Mouse (Mus musculus): ENCODE data around the gene Gm49711.

Gm49711 gene

DNA sequence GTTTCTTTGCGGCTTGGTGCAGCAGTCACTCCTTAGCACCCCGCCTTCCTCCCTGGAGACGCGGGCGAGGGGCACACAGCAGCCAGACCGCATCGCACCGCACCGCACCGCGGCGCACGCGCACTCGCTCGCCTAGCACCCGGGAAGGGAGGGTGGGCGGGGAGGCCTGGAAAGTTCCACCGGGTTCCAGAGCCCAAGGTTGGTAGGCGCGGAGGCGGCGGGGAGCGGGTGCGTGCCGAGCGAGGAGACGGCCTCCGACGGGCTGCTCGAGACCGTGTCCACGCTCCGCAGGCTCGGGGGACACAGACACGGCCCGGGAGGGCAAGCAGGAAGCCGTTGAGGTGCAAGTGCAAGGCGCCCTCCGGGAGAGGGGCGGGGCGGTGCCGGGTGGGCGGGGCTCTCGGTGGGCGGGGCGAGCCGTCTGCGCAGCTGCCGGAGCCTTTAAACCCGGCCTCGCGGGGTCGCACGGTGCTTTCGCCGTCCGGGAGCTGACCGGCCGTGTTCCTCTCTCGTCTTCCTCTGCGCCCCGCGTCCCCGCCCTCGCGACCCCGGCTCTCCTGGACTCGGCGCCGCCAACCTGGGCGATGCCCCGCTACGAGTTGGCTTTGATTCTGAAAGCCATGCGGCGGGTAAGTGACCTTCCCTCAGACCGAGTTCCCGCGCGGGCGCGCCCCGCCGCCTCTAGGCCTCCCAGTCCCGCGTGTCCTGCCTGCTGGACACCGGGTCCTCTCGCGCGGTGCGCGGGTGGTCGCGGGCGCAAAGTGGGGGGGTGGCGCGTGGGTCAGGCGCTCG is at the start of gene Gm49711, which contains the start of the genes Mrps6 and Slc5a3:
Gene Gm49711, plus strand, starts transcription at position 465 of the 792 bp plus-strand sequence.
Gene Mrps6, plus strand, starts transcription at position 419 of the 792 bp plus-strand sequence.
Gene Slc5a3, plus strand, starts transcription at position 471 of the 792 bp plus-strand sequence.
- DNase-seq, result peak; percentile 99

DNA sequence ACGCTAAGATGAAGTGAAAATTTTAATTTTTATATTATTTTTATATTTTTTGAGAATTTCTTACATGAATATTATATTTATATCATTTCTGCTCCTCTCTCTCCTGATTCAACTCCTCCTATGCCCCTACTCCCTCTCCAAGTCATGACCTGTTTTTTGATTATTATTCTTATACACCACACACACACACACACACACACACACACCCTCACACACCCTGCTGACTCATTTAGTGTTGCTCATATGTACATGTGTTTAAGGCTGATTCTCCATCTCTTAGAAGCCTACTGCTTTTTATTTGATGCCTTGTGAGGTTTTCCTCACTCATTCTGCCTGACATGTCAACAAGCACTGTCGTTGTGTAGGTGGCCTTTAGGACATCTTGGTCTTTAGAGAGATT is 48.5 kb upstream of the Gm49711 start:
- DNase-seq, result no peak

DNA sequence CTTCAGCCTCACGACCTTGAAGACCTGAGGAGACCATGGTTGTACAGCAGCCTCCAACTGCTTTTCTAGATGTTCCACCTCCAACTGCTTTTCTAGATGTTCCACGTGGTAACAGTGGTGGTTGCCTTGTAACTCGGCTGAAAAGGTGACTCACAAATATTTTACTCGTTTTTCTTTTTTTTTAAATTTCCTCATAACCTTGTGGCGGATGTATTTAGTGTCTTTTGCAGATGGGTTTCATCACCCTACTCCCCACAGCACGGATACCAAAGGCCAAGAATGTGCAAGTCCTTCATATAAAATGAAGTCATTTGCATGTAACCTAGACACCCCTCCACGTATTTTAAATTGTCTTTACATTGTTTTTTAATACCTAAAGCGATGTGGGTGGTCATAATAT is 41.3 kb upstream of the Gm49711 start:
- no peak for DNase-seq

DNA sequence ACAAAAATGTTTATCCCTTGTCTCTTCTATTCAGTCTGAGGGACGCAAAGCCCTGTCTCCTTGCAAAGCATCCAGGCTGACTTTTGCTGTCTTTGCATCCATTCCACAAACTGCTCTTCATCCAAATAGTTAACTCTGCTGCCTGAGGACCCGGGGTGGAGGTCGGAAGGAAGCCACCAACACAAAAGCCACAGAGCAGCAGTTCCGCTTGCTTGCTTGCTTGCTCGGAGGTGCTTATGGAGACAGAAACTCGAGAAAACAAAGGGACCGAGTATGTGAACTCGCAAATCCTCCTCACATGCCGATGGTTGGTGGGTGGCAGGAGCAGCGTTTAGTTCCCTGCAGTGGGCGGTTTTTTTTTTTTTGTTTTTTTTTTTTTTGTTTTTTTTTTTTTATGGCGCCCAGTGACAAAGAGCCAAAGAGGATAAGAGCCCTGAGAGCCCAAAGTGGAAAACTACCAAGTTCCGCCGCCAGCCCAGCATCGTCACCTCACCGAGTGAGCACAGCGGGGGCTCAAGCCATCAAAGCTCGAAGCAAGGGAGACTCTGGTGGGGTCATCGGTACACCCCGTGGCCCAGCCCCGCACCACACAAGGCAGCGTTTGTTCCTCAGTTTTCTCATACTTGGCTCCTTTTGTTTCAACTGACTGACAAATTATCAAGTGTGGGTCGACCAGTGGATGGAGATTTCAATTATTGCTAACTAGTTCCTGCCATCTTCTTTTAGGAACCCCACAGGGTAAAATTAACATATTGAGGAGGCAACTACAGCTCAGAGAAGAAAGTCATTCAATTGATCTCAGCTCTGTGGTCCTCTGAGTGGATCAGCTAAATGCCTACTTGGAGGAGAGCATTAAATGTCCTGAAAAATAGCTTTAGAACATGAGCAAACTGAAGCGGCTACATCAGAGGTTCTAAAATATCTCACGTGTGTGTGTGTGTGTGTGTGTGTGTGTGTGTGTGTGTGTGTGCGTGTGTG is 38.7 kb upstream of the Gm49711 start:
- peak; percentile 90 for DNase-seq

DNA sequence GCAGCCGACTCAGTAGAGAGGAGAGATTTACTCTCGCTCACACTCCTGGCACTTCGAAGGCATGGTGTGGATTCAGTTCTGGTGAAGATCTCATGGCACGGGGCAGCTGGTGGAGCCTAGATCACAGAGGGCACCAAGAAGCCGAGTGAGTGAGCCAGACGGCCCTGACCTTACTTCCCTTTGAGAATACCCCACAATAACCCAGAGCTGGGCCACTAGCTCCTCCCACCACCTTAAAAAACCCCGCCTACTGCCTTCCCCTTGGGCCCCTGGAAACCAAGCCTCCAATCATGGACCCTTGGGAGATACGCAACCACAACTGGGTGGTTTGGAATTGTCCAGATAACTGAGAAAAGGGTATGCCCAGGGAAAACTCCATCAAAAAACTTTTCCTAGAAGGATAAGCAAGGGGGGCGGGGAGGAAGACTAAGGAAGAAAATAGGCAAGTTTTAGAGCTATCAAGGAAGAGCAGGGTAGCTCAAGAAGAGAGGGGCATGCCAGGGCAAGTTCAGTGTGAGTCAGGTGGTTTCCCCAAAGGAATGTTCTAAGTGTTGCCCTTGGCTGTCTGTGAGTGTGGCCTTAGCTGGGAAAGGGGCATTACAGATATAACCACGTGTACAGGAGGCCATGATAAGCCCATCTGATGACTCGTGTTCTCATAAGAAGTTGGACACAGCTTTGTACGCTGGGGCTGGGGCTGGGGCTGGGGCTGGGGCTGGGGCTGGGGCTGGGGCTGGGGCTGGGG is 36.3 kb upstream of the Gm49711 start:
- DNase-seq, result peak; percentile 87

DNA sequence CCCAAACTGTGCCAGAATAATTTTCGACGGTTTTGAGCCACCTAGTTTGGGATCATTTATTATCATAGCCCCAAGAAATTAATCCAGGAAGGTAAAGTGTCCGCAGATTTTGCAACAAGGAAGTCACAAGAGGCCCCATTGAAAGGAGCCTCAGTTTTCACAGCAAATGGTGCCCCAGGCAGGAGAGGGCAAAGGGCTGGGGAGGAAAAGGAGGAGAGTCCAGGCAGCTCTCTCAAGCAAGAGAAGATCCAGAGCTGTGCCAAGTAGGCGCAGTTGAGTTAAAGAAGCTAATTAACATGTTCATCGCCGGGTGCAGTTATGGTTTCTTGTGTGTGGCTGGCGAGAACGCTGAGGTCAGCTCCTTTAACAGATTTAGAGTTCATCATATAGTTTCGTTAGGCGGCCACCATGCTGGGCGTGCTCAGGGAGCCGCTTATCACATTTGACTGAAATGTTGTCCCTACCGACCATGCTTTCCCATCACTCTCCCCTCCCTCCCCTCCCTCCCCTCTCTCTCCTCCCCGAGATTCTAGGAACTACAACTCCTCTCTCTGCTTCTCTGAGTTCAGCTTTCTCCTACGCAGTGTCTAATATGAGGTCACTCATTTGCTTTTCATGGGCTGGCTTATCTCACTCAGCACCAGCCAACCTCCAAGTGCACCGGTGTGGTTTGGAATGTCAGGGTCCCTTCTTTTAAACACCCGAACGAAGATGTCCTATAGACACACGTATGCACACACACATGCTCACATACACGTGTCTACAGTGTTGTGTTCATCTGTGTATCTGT is 35.4 kb upstream of the Gm49711 start:
- DNase-seq, result peak; percentile 44

DNA sequence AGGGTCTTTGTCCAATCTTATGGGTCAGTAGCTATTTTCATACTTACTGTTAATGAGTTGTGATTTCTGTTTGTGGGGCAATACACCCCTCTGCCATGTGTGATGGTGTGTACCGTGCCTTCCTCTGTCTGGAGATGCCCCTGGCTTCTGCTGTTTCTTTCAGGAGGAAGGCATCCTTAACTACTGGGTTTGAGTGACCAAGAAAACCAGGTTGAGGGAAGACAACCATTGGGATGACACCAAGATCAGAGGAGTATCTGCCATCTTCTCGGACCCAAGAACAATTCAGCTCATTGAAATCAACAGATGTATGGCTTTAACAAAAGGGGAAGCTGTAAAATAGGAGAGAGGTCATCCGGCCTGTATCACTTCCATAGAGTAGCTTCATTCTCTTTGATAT is 24.8 kb upstream of the Gm49711 start:
- DNase-seq, result peak; percentile 65

DNA sequence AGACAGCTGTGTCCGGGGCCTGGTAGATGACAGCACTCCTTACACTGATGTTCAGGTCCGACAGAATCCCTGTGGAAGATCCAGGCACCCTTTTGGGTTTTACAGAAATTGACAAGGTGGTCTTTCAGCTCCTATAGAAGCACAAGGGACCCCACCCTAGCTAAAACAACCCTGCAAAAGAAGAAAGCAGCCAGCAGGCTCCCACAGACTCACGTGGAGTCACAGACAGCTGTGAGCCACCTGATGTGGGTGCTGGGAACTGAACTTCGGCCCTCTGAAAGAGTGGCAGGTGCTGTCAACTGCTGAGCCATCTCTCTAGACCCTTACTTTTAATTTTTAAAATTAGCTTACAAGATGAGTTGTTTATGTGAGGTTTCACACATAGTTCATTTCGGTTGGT is 23.4 kb upstream of the Gm49711 start:
- peak; percentile 66 for DNase-seq

DNA sequence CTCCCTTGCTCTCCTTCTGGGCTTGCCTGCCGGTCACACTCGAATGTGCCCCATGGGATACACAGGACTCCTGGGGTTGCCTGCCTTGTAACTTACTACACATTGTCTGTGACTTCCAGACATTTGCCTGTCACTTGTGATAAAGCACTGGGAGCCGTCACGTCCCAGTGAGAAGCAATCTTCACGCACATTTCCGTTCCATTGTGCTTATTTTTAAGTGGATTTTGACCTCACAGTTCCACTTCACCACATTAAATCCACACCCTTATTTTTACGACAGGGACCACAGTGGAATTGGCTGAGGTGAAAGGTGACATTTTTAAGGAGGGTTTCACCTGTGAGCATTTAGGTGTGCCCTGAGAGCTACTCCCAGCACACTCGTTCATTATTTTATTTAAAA is 21.4 kb upstream of the Gm49711 start:
- peak; percentile 63 for DNase-seq

DNA sequence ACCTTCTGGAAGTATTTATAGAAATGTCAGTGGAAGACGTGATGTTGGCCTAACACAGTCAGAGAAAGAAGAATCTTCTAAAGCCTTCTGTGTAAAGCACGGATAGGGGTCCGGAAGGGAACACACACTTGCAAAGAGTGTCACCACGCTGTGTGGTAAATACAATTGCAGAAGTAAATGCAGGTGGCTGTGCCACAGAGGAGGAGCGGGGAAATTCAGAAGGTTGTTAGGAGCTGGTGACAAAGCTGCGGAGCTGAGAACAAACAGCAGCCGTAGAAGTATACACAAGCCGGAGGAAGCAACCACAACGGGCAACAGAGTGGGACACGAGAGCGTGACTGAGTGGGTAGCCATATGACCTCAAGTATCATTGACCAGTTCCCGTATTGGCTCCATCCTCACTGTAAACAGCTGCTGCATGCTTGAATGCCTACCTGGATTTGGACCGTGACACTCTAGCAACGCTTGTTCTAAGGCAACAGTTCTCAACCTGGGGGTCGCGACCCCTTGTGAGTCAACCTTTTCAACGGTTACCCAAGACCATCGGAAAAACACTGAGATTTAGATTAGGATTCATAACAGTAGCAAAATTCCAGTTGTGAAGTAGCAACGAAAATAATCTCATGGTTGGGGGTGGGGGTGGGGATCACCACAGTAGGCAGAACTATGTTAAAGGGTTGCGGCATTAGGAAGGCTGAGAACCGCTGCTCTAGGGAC is 20.1 kb upstream of the Gm49711 start:
- DNase-seq, result peak; percentile 44

DNA sequence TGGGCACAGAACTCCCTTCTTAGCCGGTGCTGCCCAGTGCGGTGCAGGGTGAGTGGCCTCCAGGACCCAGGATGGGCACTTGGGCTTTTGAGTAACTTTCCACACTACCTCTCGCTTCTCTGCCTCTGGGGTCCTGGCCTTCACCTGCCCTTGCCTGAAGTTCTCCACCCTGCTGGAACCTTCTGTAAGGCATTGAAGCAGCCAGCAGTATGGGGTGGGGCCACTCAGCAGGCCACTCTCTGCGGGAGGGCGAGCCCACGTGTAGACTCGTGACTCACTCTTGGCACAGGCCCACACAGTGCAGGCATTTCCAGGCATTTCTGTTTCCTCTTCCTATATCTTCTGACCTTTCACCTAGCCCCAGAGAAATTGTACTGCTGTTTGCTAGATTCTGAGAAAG is 18.7 kb upstream of the Gm49711 start:
- peak; percentile 83 for DNase-seq

DNA sequence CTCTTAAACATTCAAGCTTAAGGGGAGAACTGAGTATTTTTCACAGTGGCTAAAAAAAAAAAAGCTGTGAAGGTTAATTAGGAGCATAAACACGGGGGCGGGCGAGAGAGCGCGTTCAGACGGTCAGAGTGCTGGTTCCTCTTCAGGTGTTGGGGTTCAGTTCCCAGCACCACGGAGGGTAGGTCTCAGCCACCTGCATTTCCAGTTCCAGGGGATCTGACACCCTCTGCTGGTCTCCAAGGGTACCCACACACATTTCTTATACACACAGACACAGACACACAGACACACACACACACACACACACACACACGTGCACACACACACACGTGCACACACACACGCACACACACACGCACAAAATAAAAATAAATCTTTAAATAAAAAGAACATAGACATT is 18.1 kb upstream of the Gm49711 start:
- DNase-seq, result peak; percentile 42

DNA sequence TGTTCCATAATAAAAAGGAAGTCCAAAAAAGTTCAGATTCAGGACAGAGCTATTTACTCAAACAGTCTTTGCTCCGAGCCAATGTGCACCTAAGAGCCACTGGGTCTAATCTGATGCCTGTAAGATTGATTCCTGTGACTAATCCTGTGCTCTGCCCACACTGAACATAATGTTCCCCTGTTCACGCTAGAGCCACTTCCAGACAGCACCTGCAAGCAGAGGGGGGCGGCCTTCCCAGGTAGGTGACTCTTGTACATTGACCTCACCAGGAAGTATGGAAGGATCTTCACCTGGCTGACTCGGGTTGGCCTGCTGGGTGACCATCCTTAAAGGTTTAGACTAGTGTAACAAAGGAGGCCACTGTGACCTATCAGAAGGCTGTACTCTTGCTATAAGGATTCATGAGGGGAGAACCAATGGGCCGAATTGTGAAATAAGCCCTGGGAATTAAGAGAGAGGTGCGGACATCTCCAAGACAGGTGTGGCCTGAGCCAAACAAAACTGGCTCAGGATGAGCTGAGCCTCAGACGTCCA is 6.3 kb upstream of the Gm49711 start:
- no peak for DNase-seq

DNA sequence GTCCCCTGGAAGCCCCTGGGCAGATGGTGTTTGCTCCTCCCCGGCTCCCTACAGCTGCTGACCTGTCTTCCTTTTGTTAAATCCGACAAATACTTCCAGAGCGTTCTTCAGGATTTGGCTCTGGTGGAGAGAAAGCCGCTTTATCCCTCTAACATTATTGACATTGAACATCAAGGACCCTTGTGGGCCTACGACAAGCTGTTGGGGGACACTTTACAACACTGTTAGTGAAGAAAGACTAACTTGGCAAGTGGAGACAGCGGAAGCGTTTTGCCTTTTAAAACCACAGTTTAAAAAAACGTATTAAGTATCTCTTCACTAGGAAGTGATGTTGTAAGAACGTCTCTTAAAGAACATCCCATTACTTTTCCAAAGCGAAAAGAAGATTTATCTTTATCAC is 5.5 kb upstream of the Gm49711 start:
- DNase-seq, result no peak

DNA sequence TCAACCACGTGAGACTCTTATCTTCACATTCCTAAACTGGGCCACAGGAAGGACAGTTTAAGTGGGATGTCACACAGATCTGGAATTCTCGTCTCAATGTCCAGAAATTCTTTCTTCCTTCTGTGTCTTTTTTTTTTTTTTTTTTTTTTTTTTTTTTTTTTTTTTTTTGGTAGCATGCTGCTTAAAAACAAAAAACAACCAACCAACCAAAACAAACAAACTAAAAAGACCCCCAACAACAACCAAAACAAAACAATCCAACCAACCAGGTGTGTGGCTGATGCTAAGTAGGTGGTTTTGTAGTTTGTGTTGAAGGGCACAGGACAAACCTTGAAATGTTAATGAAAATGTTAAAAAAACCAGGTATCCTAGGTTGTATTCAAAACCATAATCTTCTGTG is 1.4 kb upstream of the Gm49711 start:
- DNase-seq, result no peak

DNA sequence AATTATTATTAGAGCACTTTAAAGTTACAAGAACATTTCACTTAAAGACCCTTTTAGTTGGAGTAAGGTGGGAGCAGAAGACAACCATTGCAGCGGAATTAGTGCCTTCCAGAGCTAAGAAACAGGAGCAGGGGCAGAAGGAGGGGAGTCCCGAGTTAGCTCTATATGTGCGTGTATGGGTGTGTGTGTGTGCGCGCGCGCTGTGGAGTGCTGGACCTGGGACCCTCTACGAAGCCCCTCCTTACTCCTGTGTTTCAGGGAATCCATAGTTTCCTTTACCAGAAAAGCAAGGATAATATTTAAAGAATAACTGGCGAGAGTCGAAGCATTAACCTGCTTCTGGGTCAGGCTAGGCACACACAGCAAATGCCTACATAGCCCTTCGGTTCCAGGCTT is 662 bp upstream of the Gm49711 start:
- DNase-seq, result no peak

DNA sequence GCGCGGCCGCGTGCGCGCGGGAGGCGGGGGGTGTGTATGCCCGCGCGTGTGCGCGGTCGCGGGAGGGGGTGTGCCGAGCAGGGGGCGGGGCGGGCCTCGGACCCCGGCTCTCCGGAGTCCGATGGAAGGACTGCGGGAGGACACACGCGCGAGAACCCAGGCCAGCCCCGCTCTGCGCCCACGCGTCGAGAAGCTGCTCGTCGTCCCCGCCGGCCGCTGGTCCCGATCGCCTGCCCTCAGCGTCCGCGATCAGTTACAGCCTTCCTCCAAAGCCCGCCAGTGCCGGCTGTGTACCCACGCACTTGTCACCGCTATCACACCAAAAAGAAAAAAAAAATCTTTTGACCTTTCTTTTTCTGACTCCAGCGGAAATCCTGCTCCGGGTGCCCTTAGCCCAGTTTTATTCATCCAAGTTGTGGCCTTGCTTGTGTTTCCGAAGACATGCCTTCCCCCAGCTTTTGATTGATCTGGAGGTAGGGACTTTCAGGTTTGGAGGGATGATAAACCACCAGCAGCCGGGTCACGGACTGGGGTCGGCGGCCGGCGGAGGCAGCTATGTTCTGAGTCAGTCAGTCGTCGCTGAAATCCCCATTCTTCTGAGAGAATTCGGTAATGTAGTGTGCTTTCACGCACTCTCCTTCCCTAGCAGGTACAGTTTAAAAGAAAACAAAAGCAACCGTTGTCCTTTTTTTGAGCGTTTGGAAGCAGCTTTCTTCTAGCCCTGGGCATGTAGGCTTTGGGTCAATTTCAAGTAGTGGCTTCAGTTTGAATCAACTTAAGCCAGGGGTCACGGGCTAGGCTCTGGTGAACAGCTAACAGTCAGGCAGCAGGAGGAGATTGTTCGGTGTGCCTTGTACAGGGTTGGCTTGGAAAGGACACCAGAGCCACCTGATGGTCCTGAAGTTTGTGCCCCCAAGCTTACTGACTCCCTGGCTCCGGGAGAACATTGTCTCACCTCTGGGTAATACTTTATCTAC is 816 bp downstream of the Gm49711 start:
- DNase-seq, result no peak

DNA sequence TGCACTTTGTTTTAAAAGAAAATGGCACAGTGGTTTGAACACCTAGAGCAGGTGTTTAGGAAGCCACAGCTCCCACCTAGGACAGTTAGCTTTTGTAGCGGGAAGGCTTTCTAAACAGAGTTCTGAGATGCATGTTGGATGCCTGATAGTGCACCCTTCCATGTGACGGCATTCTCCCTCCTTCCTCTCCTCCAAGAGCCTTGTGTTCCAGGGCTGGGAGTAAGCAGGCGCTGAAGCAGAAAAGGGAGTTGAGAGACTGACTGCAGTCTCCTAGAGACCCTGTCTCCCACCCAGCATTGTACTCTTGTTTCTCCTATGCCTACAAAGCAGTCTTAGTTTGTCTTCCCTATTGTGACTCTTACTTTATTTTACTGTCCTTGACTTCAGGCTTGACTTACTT is 2.1 kb downstream of the Gm49711 start:
- no peak for DNase-seq

DNA sequence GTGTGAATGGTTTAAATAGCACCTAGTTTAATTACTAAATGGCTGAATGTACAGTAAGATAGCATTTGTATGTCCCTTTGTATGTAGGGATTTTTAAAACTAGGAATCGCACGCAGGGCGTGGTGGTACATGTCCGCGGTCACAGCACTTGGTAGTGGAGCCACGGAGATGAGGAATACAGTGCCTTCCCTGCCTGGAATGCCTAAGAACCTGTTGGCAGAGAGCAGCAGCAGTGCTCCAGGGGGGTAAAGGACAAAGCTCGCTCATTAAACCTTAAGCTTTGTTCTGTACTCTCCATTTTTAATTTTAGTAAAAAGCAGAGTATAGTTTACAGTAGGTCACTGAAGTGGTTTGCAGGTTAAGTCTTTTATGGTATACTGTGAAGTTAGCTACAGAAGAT is 3.5 kb downstream of the Gm49711 start:
- DNase-seq, result no peak

DNA sequence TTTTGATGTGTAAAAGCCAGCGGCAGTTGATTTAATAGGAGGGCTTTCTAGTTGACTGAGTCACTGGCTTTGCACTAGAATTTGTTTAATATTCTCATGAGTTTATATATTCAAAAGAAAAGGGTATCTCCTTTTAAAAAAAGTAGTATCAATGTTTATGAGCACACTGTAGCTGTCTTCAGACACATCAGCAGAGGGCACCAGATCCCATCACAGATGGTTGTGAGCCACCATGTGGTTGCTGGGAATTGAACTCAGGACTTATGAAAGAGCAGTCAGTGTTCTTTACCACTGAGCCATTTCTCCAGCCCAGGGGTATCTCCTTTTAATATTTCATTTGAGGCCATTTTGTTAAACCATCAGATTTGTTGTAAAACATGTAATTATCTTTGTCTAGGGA is 4.7 kb downstream of the Gm49711 start:
- no peak for DNase-seq

Data from heart, adult 11 months (tissue).